Mouse (Mus musculus) heart, embryonic 15.5 days (tissue): ENCODE results near the gene Irf2bp2. TPM values are rescaled to one million over a fixed set of nuclear protein-coding genes. Genes with fewer than 3 reads are reported as not detected.

ENCODE experiments used
- ATAC-seq: fragments of 200-750 bp; cut with Nextera tagmentation; replicated peaks from 2 replicates; pipeline ENCODE4 v1.8.0; 2017; ENCODE audit warnings: low read depth, moderate TSS enrichment; ENCODE audit not compliant: insufficient number of reproducible peaks, insufficient read depth, low FRiP score
- H3K27ac ChIP-seq: fragments of 300-500 bp; sonication (generic); 2 replicates; pipeline ENCODE4 v1.5.1; 2015; ENCODE audit warnings: mild to moderate bottlenecking, inconsistent platforms
- H3K27me3 ChIP-seq: fragments of 300-500 bp; sonication (generic); 2 replicates; pipeline ENCODE4 v1.6.1; 2015; ENCODE audit warnings: inconsistent platforms
- H3K36me3 ChIP-seq: fragments of 300-500 bp; sonication (generic); 2 replicates; pipeline ENCODE4 v1.6.1; 2015; ENCODE audit warnings: mild to moderate bottlenecking, inconsistent platforms
- H3K4me1 ChIP-seq: fragments of 300-500 bp; sonication (generic); replicated peaks from 2 replicates; pipeline ENCODE4 v1.6.1; 2015; ENCODE audit warnings: inconsistent platforms
- H3K4me2 ChIP-seq: fragments of 300-500 bp; sonication (generic); 2 replicates; pipeline ENCODE4 v1.6.1; 2015; ENCODE audit warnings: inconsistent platforms, mild to moderate bottlenecking, moderate library complexity
- H3K4me3 ChIP-seq: fragments of 300-500 bp; sonication (generic); 2 replicates; pipeline ENCODE4 v1.5.1; 2015; ENCODE audit warnings: mild to moderate bottlenecking, inconsistent platforms
- H3K9ac ChIP-seq: fragments of 300-500 bp; sonication (generic); 2 replicates; pipeline ENCODE4 v1.6.1; 2015; ENCODE audit warnings: mild to moderate bottlenecking, inconsistent platforms
- H3K9me3 ChIP-seq: fragments of 300-500 bp; sonication (generic); replicated peaks from 2 replicates; pipeline ENCODE4 v1.6.1; 2016; ENCODE audit warnings: inconsistent platforms
- WGBS: fragments of 180-500 bp; shearing (Covaris S2); methylation state at CpG from one replicate; pipeline ENCODE4 v1.1.7; 2015; ENCODE audit warnings: mixed read lengths; 5-methylcytosine and 5-hydroxymethylcytosine counted together
- polyA plus RNA-seq: library from polyadenylated mRNA; unstranded; fragments of >200 nt; fragmentation: Nextera tagmentation; extraction: Ambion mirVana; gene quantifications from 2 replicates; pipeline ENCODE4 v1.2.1, GENCODE M21; 2015

Gene Irf2bp2
- polyA plus RNA-seq, 1 experiment from 2014 or later: 10.3 TPM

DNA sequence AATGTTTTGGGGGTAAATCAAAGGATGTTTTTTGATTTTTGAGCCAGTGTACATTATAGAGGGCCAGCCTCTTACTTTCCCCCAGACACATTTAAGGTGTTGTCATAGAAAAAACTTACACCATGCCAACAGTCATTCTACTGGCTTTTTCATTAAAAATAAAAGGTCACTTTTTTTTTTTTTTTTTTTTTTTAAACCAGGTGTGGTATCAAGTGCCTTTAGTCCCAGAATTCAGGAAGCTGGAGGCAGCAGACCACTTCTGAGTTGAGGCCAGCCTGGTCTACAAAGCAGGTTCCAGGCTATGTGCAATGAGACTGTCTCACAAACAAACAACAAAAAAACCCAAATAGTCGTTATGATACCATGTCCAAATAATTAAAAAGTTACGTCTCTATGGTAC, 7.7 kb downstream of the Irf2bp2 start:
- Histone ChIP-seq H3K4me2 (peak overlapping the region; percentile 84; the same call in 1 of the 2 replicates), H3K4me3 (no peak overlapping the region), H3K9me3 (no peaks in the 10 kb centered on the region), H3K4me1 (peaks cover 51% of the 10 kb centered on the region), H3K9ac (peak overlapping the region; percentile 32), H3K36me3 (0 out of 2 replicates have a peak, but pooled peaks cover under 1% of the 10 kb centered on the region), H3K27ac (peak overlapping the region; percentile 96), H3K27me3 (no peaks in the 10 kb centered on the region)
- no peak for ATAC-seq
- 68% methylated on average over 2 of the region's 2 CpGs for WGBS

DNA sequence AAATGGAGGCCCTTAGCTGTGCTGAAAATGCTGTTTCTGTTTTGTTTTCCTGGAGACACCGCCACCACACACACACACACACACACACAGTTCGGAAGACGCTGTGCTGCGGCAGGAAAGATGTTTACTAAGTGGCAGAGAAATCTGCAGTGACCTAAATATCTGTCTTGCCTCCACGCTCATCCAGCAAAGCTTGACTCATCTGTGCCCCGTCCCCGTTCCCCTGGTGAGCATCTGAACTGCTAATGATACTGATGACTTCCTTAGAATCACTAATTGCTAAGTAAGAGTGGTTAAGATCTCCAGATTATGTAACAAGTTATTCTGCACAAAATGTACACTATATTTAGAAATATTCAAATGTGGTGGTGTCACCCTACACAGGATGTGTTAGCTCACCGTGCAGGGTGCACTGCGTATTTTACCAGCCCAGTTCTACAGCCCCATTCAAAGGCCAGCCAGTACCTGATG, 8.2 kb downstream of the Irf2bp2 start:
- H3K4me3 ChIP-seq: no peak overlapping the region
- peaks cover 51% of the 10 kb centered on the region for H3K4me1 ChIP-seq
- peak overlapping the region; percentile 84; the same call in 1 of the 2 replicates for H3K4me2 ChIP-seq
- H3K27ac ChIP-seq: peak overlapping the region; percentile 96
- no peaks in the 10 kb centered on the region for H3K27me3 ChIP-seq
- no peaks in the 10 kb centered on the region for H3K36me3 ChIP-seq
- 42% methylated on average over 9 of the region's 9 CpGs for WGBS
- no peak for ATAC-seq
- H3K9ac ChIP-seq: peak overlapping the region; percentile 32
- no peaks in the 10 kb centered on the region for H3K9me3 ChIP-seq

DNA sequence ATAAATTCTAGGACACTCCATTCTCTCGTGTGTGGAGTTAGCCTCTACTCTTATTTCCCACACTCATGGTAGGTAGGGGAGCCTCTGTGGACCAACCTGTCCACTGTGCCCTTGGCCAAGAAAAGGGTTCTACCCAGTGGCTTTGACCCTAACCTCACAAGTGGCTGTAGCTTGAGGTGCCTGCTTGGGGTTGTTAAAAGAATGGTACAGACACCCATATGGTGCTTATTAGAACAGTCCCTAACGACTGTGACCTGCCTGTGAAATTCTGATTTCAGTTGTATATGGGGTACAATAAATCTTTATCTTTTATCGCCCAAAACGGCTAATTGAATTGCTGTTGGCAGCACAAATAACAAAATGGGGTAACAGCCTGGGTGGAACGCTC, 8.9 kb downstream of the Irf2bp2 start:
- Histone ChIP-seq H3K4me3 (peak overlapping the region; percentile 45), H3K27me3 (no peaks in the 10 kb centered on the region), H3K4me1 (peaks cover 51% of the 10 kb centered on the region), H3K4me2 (peak overlapping the region; percentile 80), H3K9ac (peak overlapping the region; percentile 62), H3K36me3 (no peaks in the 10 kb centered on the region), H3K27ac (peak overlapping the region; percentile 96), H3K9me3 (no peaks in the 10 kb centered on the region)
- ATAC-seq: no peak
- 47% methylated on average over 5 of the region's 5 CpGs for WGBS

DNA sequence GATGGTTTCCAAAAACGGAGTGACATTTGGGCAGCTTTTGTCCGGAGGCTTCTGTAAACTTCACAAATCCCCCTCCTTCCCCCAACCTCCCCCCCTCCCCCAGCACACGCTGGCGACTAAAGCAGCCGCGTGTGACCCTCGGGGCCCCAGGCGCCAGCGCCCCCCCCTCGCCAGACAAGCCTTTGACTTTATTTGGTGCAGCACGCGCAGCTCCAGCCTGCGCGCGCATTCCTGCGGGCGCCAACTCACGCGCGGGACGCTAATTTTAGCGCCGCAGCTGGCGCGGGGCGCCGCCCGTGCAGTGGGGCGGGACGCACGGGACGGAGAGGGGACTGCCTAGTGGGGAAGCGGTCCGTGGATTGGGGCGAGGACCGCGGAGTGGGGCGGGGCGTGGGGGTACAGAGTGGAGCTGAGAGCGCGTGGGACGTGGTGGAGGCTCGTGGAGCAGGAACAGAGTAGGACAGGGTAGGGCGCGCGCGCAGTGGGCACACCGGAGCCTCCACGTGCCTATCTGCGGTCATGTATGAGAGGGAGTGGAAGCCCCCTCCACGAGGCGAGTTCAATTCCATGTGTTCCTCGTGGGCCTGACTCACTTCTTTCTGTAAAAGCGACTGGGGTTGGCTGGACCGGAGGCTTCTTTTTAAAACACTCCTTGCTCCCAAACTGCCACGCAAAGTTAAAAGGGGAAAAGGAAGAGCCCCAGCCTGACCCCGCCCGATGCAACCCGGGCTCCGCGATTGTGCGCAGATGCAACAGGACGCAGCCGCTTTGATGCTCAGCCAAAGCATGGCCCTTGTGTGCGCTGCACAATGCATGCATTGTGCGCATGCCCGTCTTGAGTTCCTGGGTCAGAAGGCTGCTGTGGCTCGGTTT, 9.6 kb downstream of the Irf2bp2 start:
- Histone ChIP-seq H3K27me3 (no peaks in the 10 kb centered on the region), H3K27ac (peak overlapping the region; percentile 96), H3K36me3 (no peaks in the 10 kb centered on the region), H3K9me3 (no peaks in the 10 kb centered on the region), H3K4me2 (peak overlapping the region; percentile 80), H3K4me3 (peak overlapping the region; percentile 45), H3K9ac (peak overlapping the region; percentile 62), H3K4me1 (peaks cover 51% of the 10 kb centered on the region)
- peak; percentile 73 for ATAC-seq
- under 1% methylated on average over 68 of the region's 68 CpGs for WGBS

DNA sequence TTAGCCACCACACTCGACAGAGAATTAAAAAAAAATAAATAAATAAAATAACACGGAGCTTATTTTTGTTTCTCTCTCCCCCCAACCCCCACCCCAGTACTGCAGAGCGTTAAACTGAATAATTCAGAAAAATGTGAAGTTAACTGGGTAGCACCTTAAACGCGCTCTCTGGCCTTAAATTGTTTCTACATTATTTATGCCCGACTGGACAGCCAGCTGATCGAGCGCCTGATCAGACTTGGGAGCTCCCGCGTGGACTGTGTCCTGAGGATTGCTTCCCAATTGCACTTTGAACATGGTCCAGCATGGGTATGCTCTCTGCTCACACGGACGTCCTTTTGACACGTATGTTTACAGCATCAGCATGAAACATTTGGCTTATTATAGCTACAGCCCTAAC, 10.3 kb downstream of the Irf2bp2 start:
- H3K27me3 ChIP-seq: no peaks in the 10 kb centered on the region
- WGBS: 6% methylated on average over 13 of the region's 13 CpGs
- no peaks in the 10 kb centered on the region for H3K36me3 ChIP-seq
- H3K4me2 ChIP-seq: peak overlapping the region; percentile 80
- peaks cover 51% of the 10 kb centered on the region for H3K4me1 ChIP-seq
- H3K9ac ChIP-seq: peak overlapping the region; percentile 62
- H3K9me3 ChIP-seq: no peaks in the 10 kb centered on the region
- ATAC-seq: peak; percentile 27
- H3K27ac ChIP-seq: peak overlapping the region; percentile 96
- peak overlapping the region; percentile 45 for H3K4me3 ChIP-seq

DNA sequence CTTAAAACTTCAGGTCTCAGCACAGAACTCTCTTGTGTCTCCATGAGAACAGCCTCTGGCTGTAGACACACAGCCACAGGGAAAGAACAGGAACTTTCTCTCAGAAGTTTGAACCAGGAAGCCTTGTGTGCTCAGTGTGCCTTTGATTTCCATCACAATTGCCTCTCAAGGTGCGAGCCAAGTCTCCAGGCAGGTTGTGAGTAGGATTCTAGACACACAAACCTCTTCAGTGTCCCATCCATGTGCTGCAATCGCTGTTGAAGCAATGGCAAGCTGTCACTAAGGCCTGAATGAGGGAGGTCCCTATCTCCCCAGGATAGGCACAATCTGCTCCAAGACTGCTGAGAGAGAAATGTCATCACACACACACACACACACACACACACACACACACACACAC, 10.8 kb downstream of the Irf2bp2 start:
- no peaks in the 10 kb centered on the region for H3K9me3 ChIP-seq
- peaks cover 50% of the 10 kb centered on the region for H3K4me1 ChIP-seq
- H3K36me3 ChIP-seq: no peaks in the 10 kb centered on the region
- H3K27ac ChIP-seq: peak overlapping the region; percentile 96
- WGBS: 33% methylated on average over 2 of the region's 2 CpGs
- ATAC-seq: no peak
- peak overlapping the region; percentile 5; the same call in 1 of the 2 replicates for H3K9ac ChIP-seq
- H3K4me3 ChIP-seq: no peak overlapping the region
- peak overlapping the region; percentile 80 for H3K4me2 ChIP-seq
- no peaks in the 10 kb centered on the region for H3K27me3 ChIP-seq

DNA sequence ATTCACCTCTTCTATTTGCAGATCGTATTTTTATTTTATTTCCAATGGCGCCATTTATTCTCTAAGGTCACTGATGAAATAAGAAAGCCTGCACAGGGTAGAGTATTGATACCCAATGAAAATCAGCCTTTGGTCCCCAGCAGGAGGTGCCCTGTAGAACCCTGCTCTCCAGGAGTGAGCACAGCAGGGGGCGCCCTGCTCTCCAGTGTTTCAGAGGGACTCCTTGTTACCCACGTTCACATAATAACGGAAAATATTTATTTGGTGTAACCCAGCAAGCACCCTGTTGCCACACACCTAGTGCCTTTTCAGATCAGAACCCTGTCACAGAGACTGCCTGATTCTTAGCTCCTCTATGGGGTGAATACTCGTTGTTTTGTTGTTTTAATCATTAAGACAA, 11.3 kb downstream of the Irf2bp2 start:
- Histone ChIP-seq H3K27ac (peak overlapping the region; percentile 96), H3K4me1 (peaks cover 45% of the 10 kb centered on the region), H3K36me3 (no peaks in the 10 kb centered on the region), H3K4me2 (no peak overlapping the region), H3K9ac (no peak overlapping the region), H3K4me3 (no peak overlapping the region), H3K9me3 (no peaks in the 10 kb centered on the region), H3K27me3 (no peaks in the 10 kb centered on the region)
- ATAC-seq: no peak
- WGBS: 34% methylated on average over 6 of the region's 6 CpGs

DNA sequence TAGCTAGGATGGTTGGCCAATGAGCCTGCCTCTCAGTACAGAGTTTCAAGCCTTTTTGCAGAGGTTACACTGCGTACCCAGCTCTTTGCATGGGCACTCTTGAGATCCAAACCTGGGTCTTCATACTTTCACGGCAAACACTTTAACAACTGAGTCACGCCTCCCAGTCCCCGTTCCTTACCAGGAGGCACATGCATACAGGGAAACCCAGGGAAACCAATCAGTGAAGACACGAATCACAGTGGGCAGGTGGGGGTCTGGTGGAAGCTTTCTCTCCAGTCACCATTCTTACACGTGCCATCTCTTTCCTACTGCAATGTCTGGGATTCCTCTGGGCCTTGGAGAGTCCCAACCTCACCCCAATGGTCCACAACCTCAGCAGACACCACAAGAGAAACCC, 12.1 kb downstream of the Irf2bp2 start:
- H3K4me2 ChIP-seq: no peak overlapping the region
- no peak for ATAC-seq
- H3K4me1 ChIP-seq: peaks cover 39% of the 10 kb centered on the region
- no peaks in the 10 kb centered on the region for H3K9me3 ChIP-seq
- H3K9ac ChIP-seq: no peak overlapping the region
- H3K4me3 ChIP-seq: no peak overlapping the region
- no peaks in the 10 kb centered on the region for H3K27me3 ChIP-seq
- WGBS: 96% methylated on average over 6 of the region's 6 CpGs
- H3K27ac ChIP-seq: no peak overlapping the region
- no peaks in the 10 kb centered on the region for H3K36me3 ChIP-seq

DNA sequence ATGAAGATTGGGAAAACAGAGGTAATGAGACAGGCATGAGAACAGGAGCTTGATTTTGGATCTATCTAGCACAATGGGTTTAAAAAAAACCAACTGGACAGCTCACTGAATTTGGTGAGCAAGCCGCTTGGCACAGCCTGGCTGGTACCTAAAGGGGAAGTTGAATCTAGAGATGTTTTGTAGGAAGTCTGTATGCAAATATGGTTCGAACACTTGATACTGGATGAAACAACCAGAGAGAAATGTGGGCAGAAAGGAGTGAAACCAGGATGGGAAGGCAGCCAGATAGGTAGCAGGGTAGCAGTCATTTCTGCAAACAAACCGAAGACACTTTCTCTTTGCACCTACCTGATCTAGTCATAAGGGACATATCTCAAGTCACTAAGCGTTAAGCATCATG, 13.0 kb downstream of the Irf2bp2 start:
- Histone ChIP-seq H3K27ac (no peak overlapping the region), H3K4me1 (peaks cover 30% of the 10 kb centered on the region), H3K9me3 (no peaks in the 10 kb centered on the region), H3K36me3 (no peaks in the 10 kb centered on the region), H3K4me2 (no peak overlapping the region), H3K9ac (no peak overlapping the region), H3K27me3 (no peaks in the 10 kb centered on the region), H3K4me3 (no peak overlapping the region)
- 89% methylated on average over 4 of the region's 4 CpGs for WGBS
- no peak for ATAC-seq

DNA sequence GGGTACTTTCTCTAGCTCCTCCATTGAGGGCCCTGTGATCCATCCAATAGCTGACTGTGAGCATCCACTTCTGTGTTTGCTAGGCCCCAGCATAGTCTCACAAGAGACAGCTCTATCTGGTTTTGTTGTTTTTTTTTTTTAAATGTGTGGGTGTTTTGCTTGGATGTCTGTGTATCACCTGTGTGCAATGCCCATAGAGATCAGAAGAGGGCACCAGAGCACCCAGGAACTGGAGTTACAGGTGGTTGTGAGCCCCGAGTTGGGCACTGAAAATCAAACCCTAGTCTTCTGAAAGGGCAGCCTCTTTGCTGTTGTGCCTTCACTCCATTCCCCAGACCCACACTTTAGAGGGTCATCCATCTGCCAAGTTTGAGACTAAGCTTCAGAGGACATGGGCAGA, 13.7 kb downstream of the Irf2bp2 start:
- Histone ChIP-seq H3K4me1 (peaks cover 25% of the 10 kb centered on the region), H3K4me3 (no peak overlapping the region), H3K9me3 (no peaks in the 10 kb centered on the region), H3K4me2 (no peak overlapping the region), H3K9ac (no peak overlapping the region), H3K27ac (no peak overlapping the region), H3K36me3 (no peaks in the 10 kb centered on the region), H3K27me3 (no peaks in the 10 kb centered on the region)
- whole genome bisulfite sequencing: 86% methylated on average over 1 of the region's 1 CpGs
- no peak for ATAC-seq

DNA sequence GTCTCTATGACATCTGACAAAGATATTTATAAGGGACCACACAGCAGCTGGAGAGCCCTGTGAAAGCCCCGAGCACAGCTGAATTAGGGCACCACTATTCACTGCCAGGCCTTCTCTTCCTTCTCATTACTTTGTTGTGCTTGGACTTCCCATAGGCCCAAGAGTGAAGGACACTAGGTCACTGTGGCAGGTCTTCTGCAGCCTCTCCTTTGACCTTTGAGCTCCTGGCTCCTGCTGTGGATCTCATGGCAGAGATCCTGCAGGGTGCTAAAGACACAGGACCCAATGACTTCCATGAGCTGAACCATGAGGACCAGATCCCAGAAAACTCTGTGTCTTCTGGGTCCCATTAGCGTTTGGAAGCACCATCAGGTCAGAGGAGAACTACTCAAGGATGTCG, 15.1 kb downstream of the Irf2bp2 start:
- no peak for ATAC-seq
- peaks cover 12% of the 10 kb centered on the region for H3K4me1 ChIP-seq
- no peak overlapping the region for H3K9ac ChIP-seq
- no peak overlapping the region for H3K4me2 ChIP-seq
- H3K27me3 ChIP-seq: no peaks in the 10 kb centered on the region
- WGBS: 93% methylated on average over 3 of the region's 3 CpGs
- no peak overlapping the region for H3K27ac ChIP-seq
- no peaks in the 10 kb centered on the region for H3K9me3 ChIP-seq
- no peak overlapping the region for H3K4me3 ChIP-seq
- H3K36me3 ChIP-seq: no peaks in the 10 kb centered on the region

DNA sequence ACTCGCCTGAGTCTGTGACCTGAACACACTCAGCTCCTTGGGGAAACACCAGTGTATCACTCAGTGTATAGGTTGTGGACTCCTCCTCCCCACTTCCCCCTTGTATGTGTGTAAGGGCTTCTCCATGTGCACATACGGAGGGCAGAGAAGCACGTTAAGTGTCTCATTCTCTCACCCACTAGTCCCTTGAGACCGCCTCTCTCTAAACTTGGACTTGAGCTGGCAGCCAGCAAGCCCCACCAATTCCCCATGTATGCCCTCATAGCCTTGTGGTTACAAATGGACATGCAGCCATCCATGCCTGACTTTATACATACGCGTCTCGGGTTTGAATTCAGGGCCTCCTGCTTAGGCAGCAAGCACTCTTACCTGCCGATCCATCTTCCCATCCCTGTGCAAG, 16.9 kb downstream of the Irf2bp2 start:
- Histone ChIP-seq H3K4me1 (0 out of 2 replicates have a peak, but pooled peaks cover 2% of the 10 kb centered on the region), H3K36me3 (no peaks in the 10 kb centered on the region), H3K9ac (no peak overlapping the region), H3K27ac (no peak overlapping the region), H3K27me3 (no peaks in the 10 kb centered on the region), H3K9me3 (no peaks in the 10 kb centered on the region), H3K4me2 (no peak overlapping the region), H3K4me3 (no peak overlapping the region)
- ATAC-seq: no peak
- 90% methylated on average over 8 of the region's 8 CpGs for WGBS
